Mouse (Mus musculus) MEL (cell line): Measurements from ENCODE around the gene Tex2. TPM values are rescaled to one million over a fixed set of nuclear protein-coding genes. Genes with fewer than 3 reads are reported as not detected.

Experiments used
- DNase-seq: peaks from one replicate; pipeline ENCODE4 v3.0.0; 2011; ENCODE audit warnings: low read depth, low spot score
- H3K27ac ChIP-seq: 2 replicates; pipeline ENCODE4 v1.5.1; 2012; ENCODE audit warnings: low read depth, mild to moderate bottlenecking, control low read depth, low read length, moderate library complexity; ENCODE audit not compliant: control insufficient read depth
- H3K27me3 ChIP-seq, 2 experiments: fragments of 150-350 bp in 1 of 2; sonication (generic) in 1 of 2; 2 replicates each; pipeline ENCODE4 v1.6.1; 2012; ENCODE audit warnings: low read length in 2 of 2, mild to moderate bottlenecking in 2 of 2, improper control_type of control experiment in 1 of 2, moderate library complexity in 1 of 2; ENCODE audit not compliant: insufficient read depth in 2 of 2, control insufficient read depth in 1 of 2
- H3K36me3 ChIP-seq, 2 experiments: 2 replicates each; pipeline ENCODE4 v1.6.1; 2012 to 2014; ENCODE audit warnings: low read length in 2 of 2, improper control_type of control experiment in 1 of 2, inconsistent platforms in 1 of 2, mild to moderate bottlenecking in 1 of 2; ENCODE audit not compliant: insufficient read depth in 2 of 2, control insufficient read depth in 1 of 2
- H3K4me1 ChIP-seq, 2 experiments: fragments of 150-350 bp in 1 of 2; sonication (generic) in 1 of 2; 2 replicates each; pipeline ENCODE4 v1.6.1; 2012; ENCODE audit warnings: low read length in 2 of 2, improper control_type of control experiment in 1 of 2, mild to moderate bottlenecking in 1 of 2; ENCODE audit not compliant: insufficient read depth in 2 of 2, control insufficient read depth in 1 of 2
- H3K4me3 ChIP-seq, 2 experiments: fragments of 150-350 bp in 1 of 2; sonication (generic) in 1 of 2; 2 replicates each; pipeline ENCODE4 v1.5.1; 2012; ENCODE audit warnings: low read depth in 2 of 2, low read length in 2 of 2, mild to moderate bottlenecking in 2 of 2, moderate library complexity in 2 of 2, control low read depth in 1 of 2, improper control_type of control experiment in 1 of 2; ENCODE audit not compliant: control insufficient read depth in 1 of 2, insufficient read depth in 1 of 2
- H3K79me2 ChIP-seq: 2 replicates; pipeline ENCODE4 v1.6.1; 2012; ENCODE audit warnings: mild to moderate bottlenecking, low read length, moderate library complexity; ENCODE audit not compliant: control insufficient read depth, poor library complexity, insufficient read depth
- H3K9ac ChIP-seq: 2 replicates; pipeline ENCODE4 v1.6.1; 2012; ENCODE audit warnings: low read depth, mild to moderate bottlenecking, control low read depth, low read length, moderate library complexity; ENCODE audit not compliant: control insufficient read depth, poor library complexity, severe bottlenecking
- H3K9me3 ChIP-seq: fragments of 150-350 bp; sonication (generic); replicated peaks from 2 replicates; pipeline ENCODE4 v1.6.1; 2012; ENCODE audit warnings: mild to moderate bottlenecking, low read length, improper control_type of control experiment, moderate library complexity; ENCODE audit not compliant: insufficient read depth
- CHD1 ChIP-seq: IDR thresholded peaks from 2 replicates; pipeline ENCODE4 v1.6.1; 2012; ENCODE audit warnings: low read depth, mild to moderate bottlenecking, inconsistent platforms, low read length, improper control_type of control experiment
- CTCF ChIP-seq, 3 experiments: IDR thresholded peaks in 2 of 3; conservative IDR thresholded peaks in 1 of 3; 2 replicates each; pipeline ENCODE4 v1.5.1; 2011 to 2012; ENCODE audit warnings: low read length in 3 of 3, low read depth in 2 of 3, mild to moderate bottlenecking in 2 of 3, improper control_type of control experiment in 1 of 3, inconsistent platforms in 1 of 3, mixed read lengths in 1 of 3, moderate library complexity in 1 of 3; ENCODE audit not compliant: control insufficient read depth in 1 of 3, insufficient read depth in 1 of 3, poor library complexity in 1 of 3, severe bottlenecking in 1 of 3
- E2F4 ChIP-seq: IDR thresholded peaks from 2 replicates; pipeline ENCODE4 v1.6.1; 2011; ENCODE audit warnings: low read depth, low read length, improper control_type of control experiment, borderline replicate concordance
- ELF1 ChIP-seq: IDR thresholded peaks from 2 replicates; pipeline ENCODE4 v1.6.1; 2014; ENCODE audit warnings: low read depth, mild to moderate bottlenecking, inconsistent platforms, low read length, improper control_type of control experiment, moderate library complexity
- ETS1 ChIP-seq: IDR thresholded peaks from 2 replicates; pipeline ENCODE4 v1.6.1; 2012; ENCODE audit warnings: low read depth, mild to moderate bottlenecking, inconsistent platforms, low read length, improper control_type of control experiment, moderate library complexity
- JUND ChIP-seq: IDR thresholded peaks from 2 replicates; pipeline ENCODE4 v1.6.1; 2011; ENCODE audit warnings: low read depth, mild to moderate bottlenecking, improper control_type of control experiment, low read length
- KAT2A ChIP-seq: conservative IDR thresholded peaks from 2 replicates; pipeline ENCODE4 v1.6.1; 2012; ENCODE audit warnings: low read depth, low read length, improper control_type of control experiment, inconsistent platforms
- MAFK ChIP-seq: IDR thresholded peaks from 2 replicates; pipeline ENCODE4 v1.6.1; 2011; ENCODE audit warnings: low read depth, mild to moderate bottlenecking, low read length, improper control_type of control experiment, borderline replicate concordance
- MAX ChIP-seq: IDR thresholded peaks from 2 replicates; pipeline ENCODE4 v1.6.1; 2011; ENCODE audit warnings: low read length, improper control_type of control experiment
- MAZ ChIP-seq: IDR thresholded peaks from 2 replicates; pipeline ENCODE4 v1.6.1; 2012; ENCODE audit warnings: low read depth, mild to moderate bottlenecking, inconsistent platforms, low read length, improper control_type of control experiment
- MXI1 ChIP-seq: IDR thresholded peaks from 2 replicates; pipeline ENCODE4 v1.6.1; 2011; ENCODE audit warnings: mild to moderate bottlenecking, low read depth, low read length, improper control_type of control experiment
- MYB ChIP-seq: IDR thresholded peaks from 2 replicates; pipeline ENCODE4 v1.6.1; 2011; ENCODE audit warnings: mild to moderate bottlenecking, low read depth, low read length, improper control_type of control experiment
- NELFE ChIP-seq: IDR thresholded peaks from 2 replicates; pipeline ENCODE4 v1.6.1; 2011; ENCODE audit warnings: low read depth, low read length, improper control_type of control experiment
- POLR2A ChIP-seq, 2 experiments: IDR thresholded peaks; 2 replicates each; pipeline ENCODE4 v1.6.1; 2011 to 2012; ENCODE audit warnings: low read length in 2 of 2, mild to moderate bottlenecking in 2 of 2, control low read depth in 1 of 2, improper control_type of control experiment in 1 of 2, low read depth in 1 of 2, moderate library complexity in 1 of 2; ENCODE audit not compliant: control insufficient read depth in 1 of 2, insufficient read depth in 1 of 2, poor library complexity in 1 of 2
- POLR2AphosphoS2 ChIP-seq: IDR thresholded peaks from 2 replicates; pipeline ENCODE4 v1.6.1; 2011; ENCODE audit warnings: low read length, improper control_type of control experiment
- POLR2AphosphoS5 ChIP-seq: IDR thresholded peaks from 2 replicates; pipeline ENCODE4 v1.6.1; 2012; ENCODE audit warnings: low read depth, borderline replicate concordance, mild to moderate bottlenecking, inconsistent platforms, low read length, moderate library complexity, mixed read lengths
- RCOR1 ChIP-seq: IDR thresholded peaks from 2 replicates; pipeline ENCODE4 v1.6.1; 2012; ENCODE audit warnings: low read depth, mild to moderate bottlenecking, inconsistent platforms, low read length, improper control_type of control experiment
- SMC3 ChIP-seq: IDR thresholded peaks from 2 replicates; pipeline ENCODE4 v1.6.1; 2011; ENCODE audit warnings: low read depth, low read length, improper control_type of control experiment
- TAL1 ChIP-seq: IDR thresholded peaks from 2 replicates; pipeline ENCODE4 v1.6.1; 2012; ENCODE audit warnings: mild to moderate bottlenecking, inconsistent platforms, low read length, moderate library complexity, mixed read lengths
- USF2 ChIP-seq, 2 experiments: IDR thresholded peaks; 2 replicates each; pipeline ENCODE4 v1.6.1; 2011 to 2012; ENCODE audit warnings: improper control_type of control experiment in 2 of 2, low read length in 2 of 2, borderline replicate concordance in 1 of 2, inconsistent platforms in 1 of 2, low read depth in 1 of 2, mild to moderate bottlenecking in 1 of 2; ENCODE audit not compliant: insufficient read depth in 1 of 2
- ZMIZ1 ChIP-seq: IDR thresholded peaks from 2 replicates; pipeline ENCODE4 v1.6.1; 2012; ENCODE audit warnings: low read depth, mild to moderate bottlenecking, inconsistent platforms, low read length, improper control_type of control experiment, moderate library complexity
- polyA plus RNA-seq, 2 experiments: library from polyadenylated mRNA; stranded (reverse) in 1 of 2; unstranded in 1 of 2; fragments of >175 nt in 1 of 2; fragments of >200 nt in 1 of 2; gene quantifications; 2 replicates each; pipeline versions ENCODE4 v1.2.1 to v1.2.4; 2012; ENCODE audit warnings: low replicate concordance in 2 of 2, low read depth in 1 of 2; ENCODE audit not compliant: insufficient read length in 2 of 2, insufficient read depth in 1 of 2, missing spikeins in 1 of 2
- total RNA-seq: library from RNA; depleted of rRNA; stranded (reverse); fragments of 300-350 nt; gene quantifications from 2 replicates; pipeline ENCODE4 v1.2.3, GENCODE M21; 2012

The Tex2 gene
- total and polyA plus RNA-seq, 3 experiments: 13.7 to 24.8 TPM; not detected in 1

DNA sequence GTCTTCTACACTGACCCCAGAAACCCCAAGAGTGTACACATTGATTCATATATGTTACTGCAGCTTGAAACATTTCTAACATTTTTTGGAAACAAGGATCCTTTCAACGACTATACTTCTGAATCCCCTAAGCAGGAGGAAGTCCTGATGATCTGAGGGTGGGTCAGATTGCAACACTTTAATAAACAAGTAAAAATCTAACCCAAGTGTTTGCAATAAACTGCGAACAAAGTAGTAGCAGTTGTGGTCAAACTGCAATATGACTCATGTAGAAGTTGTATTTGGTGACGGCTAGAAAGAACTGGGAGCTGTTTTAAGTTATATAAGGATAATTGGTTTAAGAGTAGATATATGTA, 132.7 kb downstream of the Tex2 start:
- Histone ChIP-seq H3K36me3 (peaks cover 0 to 41% of the 10 kb centered on the region in 2 experiments; a peak in 2 of 4 replicates), H3K4me1 (peaks cover 15 to 19% of the 10 kb centered on the region in 2 experiments), H3K27ac (no peak overlapping the region), H3K9ac (no peak overlapping the region), H3K4me3 (no peak overlapping the region), H3K9me3 (no peaks in the 10 kb centered on the region), H3K27me3 (no peaks in the 10 kb centered on the region), H3K79me2 (peaks cover 8% of the 10 kb centered on the region)
- DNase-seq: no peak
- TF ChIP-seq MAX (no peak), POLR2AphosphoS2 (no peak), CHD1 (no peak)

DNA sequence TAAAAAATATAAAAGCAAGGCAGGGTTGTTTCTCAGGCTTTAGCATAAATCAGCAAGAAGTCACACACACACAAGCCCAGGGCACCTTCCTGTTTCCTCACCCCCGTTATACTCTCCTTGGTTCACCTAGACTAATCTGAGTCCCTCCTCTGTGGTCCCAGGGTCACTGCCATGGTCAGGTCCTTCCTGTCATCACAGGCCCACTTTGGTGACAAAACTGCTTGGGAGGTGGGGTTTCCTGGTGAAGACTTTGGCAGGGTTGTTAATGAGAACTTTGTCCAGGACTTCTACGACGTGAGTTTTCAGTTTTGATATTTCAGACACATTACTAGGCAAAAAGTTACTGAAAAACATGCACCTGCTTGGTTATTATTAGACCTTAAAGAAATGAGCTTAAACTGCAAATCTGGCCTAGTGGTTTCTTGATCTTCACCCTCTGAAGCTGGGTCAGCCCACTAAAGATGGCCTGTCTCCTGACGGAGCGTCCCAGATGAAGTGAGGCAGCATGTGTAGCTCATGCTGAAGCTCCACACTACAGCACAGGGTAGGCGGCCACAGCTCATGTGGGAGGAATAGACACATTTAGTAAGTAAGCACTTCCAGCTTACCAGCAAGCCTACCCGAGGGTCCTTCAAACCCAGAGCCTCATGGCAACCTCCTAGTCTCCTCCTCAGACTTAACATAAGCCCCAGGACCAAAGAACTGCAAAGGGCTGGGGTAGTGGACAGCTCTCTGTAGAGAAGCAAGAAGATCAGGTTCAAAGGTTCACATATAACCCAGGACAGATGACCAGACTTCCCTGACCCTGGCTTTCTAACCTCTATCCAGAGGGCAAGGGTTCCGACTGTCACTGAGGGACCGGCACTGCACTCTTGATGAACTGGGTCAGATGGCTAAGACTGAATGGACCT, 133.3 kb downstream of the Tex2 start:
- no peak overlapping the region for H3K27ac ChIP-seq

DNA sequence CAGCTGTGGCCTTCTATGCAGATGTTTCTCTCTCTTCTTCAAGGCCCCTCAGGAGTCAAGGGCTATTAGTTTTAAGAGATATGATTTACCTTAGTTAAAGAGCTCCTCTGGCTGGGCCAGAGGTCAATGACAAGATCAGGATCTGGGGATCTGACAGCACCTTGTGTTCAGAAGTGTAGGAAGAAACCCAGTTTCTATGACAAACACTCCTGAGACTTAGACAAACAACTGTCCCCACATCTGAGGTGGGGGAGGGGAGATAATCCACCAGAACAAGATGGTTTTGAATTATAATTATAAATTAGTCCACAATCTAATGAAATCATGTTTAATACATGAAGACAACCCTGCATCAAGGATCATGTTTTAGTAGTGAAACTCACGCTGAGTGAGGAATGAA, 134.5 kb downstream of the Tex2 start:
- TF ChIP-seq KAT2A (no peak), MAFK (no peak), NELFE (no peak), ETS1 (no peak), TAL1 (no peak), ZMIZ1 (no peak), MAX (no peak), CHD1 (no peak), ELF1 (no peak), SMC3 (no peak), MXI1 (no peak), JUND (no peak), CTCF (IDR thresholded peaks at IDR 0.05 in 2 of 3, conservative IDR thresholded peaks at IDR 0.05 in 1 of 3; ENCODE audit: control insufficient read depth in 1 of 3, insufficient read depth in 1 of 3, low read depth in 2 of 3, low read length in 3 of 3, poor library complexity in 1 of 3, severe bottlenecking in 1 of 3) (no peak), RCOR1 (no peak), POLR2AphosphoS5 (no peak), POLR2A (IDR thresholded peaks at IDR 0.05; ENCODE audit: control insufficient read depth in 1 of 2, insufficient read depth in 1 of 2, low read depth in 1 of 2, low read length in 2 of 2, poor library complexity in 1 of 2) (no peak), E2F4 (no peak), MAZ (no peak), USF2 (IDR thresholded peaks at IDR 0.05; ENCODE audit: borderline replicate concordance in 1 of 2, insufficient read depth in 1 of 2, low read depth in 1 of 2, low read length in 2 of 2) (no peak)
- DNase-seq: no peak
- no peak overlapping the region for H3K27ac ChIP-seq

More for the DNA sequence above, 133.3 kb downstream of the Tex2 start:
- Histone ChIP-seq H3K4me1 (peaks cover 12 to 21% of the 10 kb centered on the region in 2 experiments), H3K9me3 (no peaks in the 10 kb centered on the region), H3K27me3 (no peaks in the 10 kb centered on the region), H3K36me3 (peaks cover 0 to 38% of the 10 kb centered on the region in 2 experiments; a peak in 2 of 4 replicates), H3K79me2 (peaks cover 5% of the 10 kb centered on the region), H3K9ac (no peak overlapping the region), H3K4me3 (no peak overlapping the region)
- no peak for DNase-seq
- no peak for TF ChIP-seq MYB
- TF ChIP-seq POLR2AphosphoS5: no peak

More for the DNA sequence above, 134.5 kb downstream of the Tex2 start:
- Histone ChIP-seq H3K79me2 (peaks cover 4% of the 10 kb centered on the region), H3K9me3 (no peaks in the 10 kb centered on the region), H3K27me3 (no peaks in the 10 kb centered on the region), H3K4me1 (peaks cover 12 to 21% of the 10 kb centered on the region in 2 experiments), H3K36me3 (peaks cover 0 to 36% of the 10 kb centered on the region in 2 experiments; a peak in 2 of 4 replicates), H3K4me3 (no peak overlapping the region), H3K9ac (no peak overlapping the region)
